Mouse (Mus musculus) embryonic fibroblast, embryonic 13.5 days (primary cell): ENCODE measurements around the gene Slc35d1.

Experiments used
- CTCF ChIP-seq: IDR thresholded peaks from 2 replicates; pipeline ENCODE4 v1.5.1; 2011; ENCODE audit warnings: mild to moderate bottlenecking, control low read depth, low read length, moderate library complexity, borderline replicate concordance; ENCODE audit not compliant: insufficient read depth
- POLR2A ChIP-seq: IDR thresholded peaks from 2 replicates; pipeline ENCODE4 v1.6.1; 2011; ENCODE audit warnings: low read depth, mild to moderate bottlenecking, control low read depth, low read length, moderate library complexity

GRCm38 (mm10) chr4:103158781-103159180 lies 56.2 kb downstream of the Slc35d1 start:
- no peak for TF ChIP-seq POLR2A
- no peak for TF ChIP-seq CTCF
